Mouse (Mus musculus) ES-Bruce4 (cell line): Measurements from ENCODE around the gene Usp11.

Experiments
- CTCF ChIP-seq: IDR thresholded peaks from one replicate; pipeline ENCODE4 v1.8.1; 2011; ENCODE audit warnings: low read depth, low read length
- EP300 ChIP-seq: IDR thresholded peaks from 2 replicates; pipeline ENCODE4 v1.6.1; 2011; ENCODE audit warnings: low read depth, low read length; ENCODE audit not compliant: insufficient read depth
- POLR2A ChIP-seq: IDR thresholded peaks from one replicate; pipeline ENCODE4 v1.8.1; 2011; ENCODE audit warnings: low read length; ENCODE audit not compliant: insufficient read depth

DNA sequence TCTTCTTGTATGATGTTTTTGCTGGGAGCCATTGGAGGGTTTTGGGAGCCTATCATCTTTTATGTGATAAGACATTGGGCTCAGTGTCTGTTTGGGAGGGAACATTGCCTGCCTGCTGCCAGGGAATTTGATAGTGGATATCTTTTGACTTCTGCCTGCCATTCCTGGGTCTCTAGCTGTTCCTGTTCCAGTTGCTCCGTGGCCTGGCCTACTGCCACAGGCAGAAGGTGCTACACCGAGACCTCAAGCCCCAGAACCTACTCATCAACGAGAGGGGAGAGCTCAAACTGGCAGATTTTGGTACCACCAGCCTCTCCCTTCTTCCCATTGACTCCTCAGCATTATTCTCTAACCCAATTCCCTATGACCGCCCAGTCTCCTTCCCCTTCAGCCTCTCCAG is 7.9 kb upstream of the Usp11 start:
- TF ChIP-seq EP300 = no peak
- TF ChIP-seq CTCF = no peak
- TF ChIP-seq POLR2A = no peak
